Mouse (Mus musculus): ENCODE results near the gene Vmn2r9.
"Not testable (repeated sequence)": the region's sequence is repeated elsewhere in the genome, so short reads cannot be mapped to it uniquely, and the experiment has no call there.

- not testable (repeated sequence) for TF ChIP-seq CTCF, POLR2A (IDR thresholded peaks at IDR 0.05; ENCODE audit: insufficient read depth, low read depth, low read length)
Observed at GRCm38 (mm10) chr5:108790385-108790784, 62.0 kb downstream of the Vmn2r9 start.

All from olfactory bulb, adult 2 months (tissue).